Mouse (Mus musculus) small intestine, adult 10 weeks (tissue): ENCODE results near the gene Olfr1392. TPM values are rescaled to one million over a fixed set of nuclear protein-coding genes. Genes with fewer than 3 reads are reported as not detected.

Source experiments
- polyA plus RNA-seq: library from polyadenylated mRNA; stranded (reverse); fragments of 350-450 nt; fragmentation: Illumina TruSeq; extraction: RNeasy Lipid Tissue Mini Kit (QIAGEN cat#74804); gene quantifications from one replicate; pipeline ENCODE4 v1.2.3, GENCODE M21; 2014; ENCODE audit warnings: low replicate concordance

Olfr1392 gene
- 0.48 TPM for polyA plus RNA-seq

DNA sequence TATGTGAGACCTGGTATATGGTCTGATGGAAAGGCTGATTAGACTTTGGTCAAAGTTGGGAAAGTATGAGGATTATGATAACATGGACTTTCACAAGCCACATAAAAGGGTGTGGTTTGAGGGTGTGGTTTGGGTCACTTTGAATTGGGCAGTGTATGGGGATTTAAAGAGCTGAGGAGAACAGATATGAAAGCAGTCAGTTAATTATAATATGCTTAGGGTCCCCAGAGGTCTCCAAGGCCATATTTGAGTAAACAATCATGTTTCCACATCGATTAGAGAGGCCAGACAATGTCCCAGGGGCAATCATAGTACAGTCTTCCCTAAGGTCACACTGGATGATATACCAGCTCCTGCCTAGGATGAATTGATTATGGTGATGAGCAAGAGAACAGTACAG, at the start of gene Olfr1392:
Gene Olfr1392, plus strand, starts transcription at position 301 of the 400 bp plus-strand sequence.

DNA sequence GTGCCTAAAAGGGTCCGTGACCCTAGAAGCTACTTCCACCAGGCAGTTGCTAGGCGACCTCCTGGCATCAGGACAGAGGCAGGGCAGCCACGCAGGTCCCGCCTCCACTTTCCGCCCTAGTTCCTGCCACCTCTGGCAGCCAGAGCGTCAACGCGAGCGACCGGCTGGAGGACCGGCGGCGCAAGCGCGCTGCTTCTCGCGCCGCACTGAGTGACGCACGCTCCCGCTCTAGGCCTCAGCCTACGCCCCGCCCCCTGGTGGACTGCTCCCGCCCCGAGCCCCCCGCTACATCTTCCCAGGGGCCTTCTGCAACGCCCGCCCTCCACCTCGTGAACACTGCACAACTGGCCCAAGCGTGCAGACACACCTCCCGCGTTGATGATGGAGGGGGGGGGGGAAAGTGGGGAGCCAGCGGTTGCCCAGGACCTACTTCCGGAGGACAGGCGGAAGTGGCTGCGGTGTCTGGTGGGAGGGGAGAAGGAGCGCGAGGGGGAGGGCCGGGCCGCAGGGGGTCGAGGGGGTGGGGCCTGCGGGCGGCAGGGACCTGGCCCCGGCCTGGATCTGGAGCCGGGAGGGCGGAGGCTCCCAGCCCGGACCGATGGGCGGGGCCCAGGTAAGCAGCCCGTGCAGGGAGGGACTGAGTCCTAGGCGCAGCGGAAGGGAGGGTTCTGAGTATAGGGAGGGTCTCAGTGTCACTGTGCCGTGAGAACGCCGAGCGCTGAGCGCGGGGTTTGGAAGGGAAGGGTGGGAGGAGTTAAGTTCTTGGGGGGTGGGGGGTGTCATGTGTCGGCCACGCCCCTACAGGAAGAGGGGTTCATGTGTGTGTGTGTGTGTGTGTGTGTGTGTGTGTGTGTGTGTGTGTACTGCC, 41.1 kb upstream of the Olfr1392 start, which contains the start of gene Mgat1:
Gene Mgat1, plus strand, starts transcription at position 465 of the 868 bp plus-strand sequence.

DNA sequence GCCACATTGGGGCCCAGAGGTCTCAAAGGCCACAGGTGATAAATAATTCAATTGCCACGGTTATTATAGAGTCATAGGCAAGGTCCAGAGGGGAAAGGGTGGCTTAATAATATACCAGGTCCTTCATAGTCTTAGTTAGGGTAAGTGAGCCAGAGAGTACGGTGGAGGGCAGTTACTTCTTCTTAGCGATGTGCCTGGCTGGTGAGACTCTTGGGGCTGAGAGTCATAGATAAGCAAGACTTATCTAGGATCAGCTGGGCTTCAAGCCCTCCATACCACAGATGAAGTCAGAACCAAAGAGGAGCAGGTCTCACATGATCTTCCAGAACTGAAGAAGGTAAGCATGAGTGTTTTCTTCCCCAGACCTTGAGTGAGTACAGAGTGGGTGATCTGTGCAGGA, 6.9 kb upstream of the Olfr1392 start, which contains the start of gene Olfr1393:
Gene Olfr1393, plus strand, starts transcription at position 83 of the 400 bp plus-strand sequence.

DNA sequence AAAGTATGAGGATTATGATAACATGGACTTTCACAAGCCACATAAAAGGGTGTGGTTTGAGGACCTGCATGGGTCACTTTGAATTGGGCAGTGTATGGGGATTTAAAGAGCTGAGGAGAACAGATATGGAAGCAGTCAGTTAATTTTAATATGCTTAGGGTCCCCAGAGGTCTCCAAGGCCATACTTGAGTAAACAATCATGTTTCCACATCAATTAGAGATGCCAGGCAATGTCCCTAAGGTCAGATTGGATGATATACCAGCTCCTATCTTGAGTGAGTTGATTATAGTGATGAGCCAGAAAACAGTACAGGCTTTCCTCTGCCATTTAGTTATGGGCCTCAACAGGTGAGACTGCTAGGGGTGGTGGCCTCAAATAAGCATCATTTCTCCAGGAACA, 19.4 kb downstream of the Olfr1392 start, which contains the start of gene Olfr10:
Gene Olfr10, plus strand, starts transcription at position 301 of the 400 bp plus-strand sequence.

DNA sequence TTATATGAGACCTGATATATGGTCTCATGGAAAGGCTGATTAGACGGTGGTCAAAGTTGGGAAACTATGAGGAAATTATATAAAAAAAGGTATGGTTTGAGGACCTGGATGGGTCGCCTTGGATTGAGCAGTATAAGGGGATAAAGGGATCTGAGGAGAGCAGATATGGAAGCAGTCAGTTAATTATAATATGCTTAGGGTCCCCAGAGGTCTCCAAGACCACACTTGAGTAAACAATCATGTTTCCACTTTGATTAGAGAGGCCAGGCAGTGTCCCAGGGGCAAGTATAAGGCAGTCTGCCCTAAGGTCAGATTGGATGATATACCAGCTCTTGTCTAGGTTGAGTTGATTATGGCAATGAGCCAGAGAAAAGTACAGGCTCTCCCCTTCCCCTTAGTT, 37.4 kb downstream of the Olfr1392 start, which contains the start of gene Olfr1391:
Gene Olfr1391, plus strand, starts transcription at position 301 of the 400 bp plus-strand sequence.

DNA sequence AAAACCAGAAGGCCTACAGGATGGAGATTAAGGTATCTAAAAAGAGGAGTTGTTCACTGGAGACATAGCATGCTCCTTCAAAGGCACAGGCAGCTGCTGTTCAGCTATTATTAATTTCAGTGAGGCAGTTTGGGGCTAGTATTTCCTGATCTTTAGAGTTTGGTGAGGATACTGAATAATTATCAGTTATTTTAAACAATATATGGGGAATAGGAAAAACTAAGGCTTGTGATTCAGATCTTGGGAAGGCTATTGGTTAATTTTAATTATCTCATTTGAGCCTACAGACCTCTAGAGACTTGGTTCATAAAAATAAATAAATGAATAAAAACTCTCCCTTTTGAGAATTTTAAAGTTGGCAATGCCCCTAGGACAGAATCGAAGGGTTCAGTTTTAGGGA, 49.8 kb downstream of the Olfr1392 start, which contains the start of gene Olfr1390:
Gene Olfr1390, plus strand, starts transcription at position 301 of the 400 bp plus-strand sequence.

Other genes with a start within 250 kb of the Olfr1392 start
- gene 9930111J21Rik2, start 234.0 kb upstream of the Olfr1392 start, polyA plus RNA-seq = 18.7 TPM
- gene Tgtp2, start 221.1 kb upstream of the Olfr1392 start, polyA plus RNA-seq = 22.2 TPM
- gene Ifi47, start 208.7 kb upstream of the Olfr1392 start, polyA plus RNA-seq = 66.3 TPM
- gene Olfr1396, start 170.4 kb upstream of the Olfr1392 start, polyA plus RNA-seq = not detected
- not detected for gene Olfr1395, start 143.0 kb upstream of the Olfr1392 start, polyA plus RNA-seq
- not detected for gene Olfr1394, start 130.9 kb upstream of the Olfr1392 start, polyA plus RNA-seq
- gene Btnl9, start 98.1 kb upstream of the Olfr1392 start, polyA plus RNA-seq = 0.93 TPM
- gene Zfp62, start 82.0 kb upstream of the Olfr1392 start, polyA plus RNA-seq = 81.1 TPM
- gene Mgat1, start 41.1 kb upstream of the Olfr1392 start, polyA plus RNA-seq = 21.1 TPM
- gene Olfr1393, start 7.0 kb upstream of the Olfr1392 start, polyA plus RNA-seq = 0.41 TPM
- gene Olfr10, start 19.5 kb downstream of the Olfr1392 start, polyA plus RNA-seq = not detected
- not detected for gene Olfr1391, start 37.5 kb downstream of the Olfr1392 start, polyA plus RNA-seq
- gene Olfr1390, start 49.9 kb downstream of the Olfr1392 start, polyA plus RNA-seq = not detected
- gene Olfr1389, start 137.8 kb downstream of the Olfr1392 start, polyA plus RNA-seq = not detected
- gene Olfr1388, start 151.3 kb downstream of the Olfr1392 start, polyA plus RNA-seq = not detected
- not detected for gene Olfr1387, start 170.1 kb downstream of the Olfr1392 start, polyA plus RNA-seq
- not detected for gene Olfr1386, start 179.8 kb downstream of the Olfr1392 start, polyA plus RNA-seq
- not detected for gene Olfr1385, start 203.8 kb downstream of the Olfr1392 start, polyA plus RNA-seq
- not detected for gene Olfr1384, start 221.4 kb downstream of the Olfr1392 start, polyA plus RNA-seq
- not detected for gene Olfr1383, start 234.4 kb downstream of the Olfr1392 start, polyA plus RNA-seq
- gene Olfr1382, start 243.0 kb downstream of the Olfr1392 start, polyA plus RNA-seq = not detected